Mouse (Mus musculus) effector memory CD4-positive, alpha-beta T cell, adult 7 months (primary cell): ENCODE data around the gene Nkx3-2. TPM values are rescaled to one million over a fixed set of nuclear protein-coding genes. Genes with fewer than 3 reads are reported as not detected.

Experiments used
- polyA plus RNA-seq: library from polyadenylated mRNA; unstranded; fragments of 100-300 nt; shearing (Covaris generic); gene quantifications from one replicate; pipeline ENCODE4 v1.2.1, GENCODE M21; 2017

Nkx3-2 gene
- not detected for polyA plus RNA-seq

GRCm38 (mm10) chr5:41763731-41764721 lies at the start of gene Nkx3-2:
Gene Nkx3-2 (minus strand): TSS chr5:41764501.

Other genes starting within 250 kb of the Nkx3-2 start
- 31.0 TPM for gene Rab28, start 56.3 kb downstream of the Nkx3-2 start, polyA plus RNA-seq
- gene Bod1l, start 79.8 kb upstream of the Nkx3-2 start, polyA plus RNA-seq = 46.3 TPM